Mouse (Mus musculus) bone marrow, adult 2 months (tissue): Measurements from ENCODE around the gene Slc36a4. TPM values are rescaled to one million over a fixed set of nuclear protein-coding genes. Genes with fewer than 3 reads are reported as not detected.

Experiments
- H3K27ac ChIP-seq: fragments of 200-500 bp; 2 replicates; pipeline ENCODE4 v1.5.1; 2012; ENCODE audit warnings: low read depth, mild to moderate bottlenecking, control low read depth, inconsistent platforms, low read length; ENCODE audit not compliant: control insufficient read depth, poor library complexity, insufficient read depth
- H3K4me1 ChIP-seq: fragments of 200-500 bp; 2 replicates; pipeline ENCODE4 v1.6.1; 2011; ENCODE audit warnings: low read length; ENCODE audit not compliant: control insufficient read depth, insufficient read depth
- H3K4me3 ChIP-seq: fragments of 200-500 bp; replicated peaks from 2 replicates; pipeline ENCODE3; 2011; ENCODE audit warnings: mild to moderate bottlenecking, low read depth, low read length, control low read depth; ENCODE audit not compliant: control insufficient read depth
- CTCF ChIP-seq: fragments of 200-500 bp; IDR thresholded peaks from 2 replicates; pipeline ENCODE4 v1.5.1; 2011; ENCODE audit warnings: low read length, control low read depth; ENCODE audit not compliant: control insufficient read depth, insufficient read depth
- POLR2A ChIP-seq: fragments of 200-500 bp; IDR thresholded peaks from 2 replicates; pipeline ENCODE4 v1.6.1; 2011; ENCODE audit warnings: low read depth, mild to moderate bottlenecking, control low read depth, low read length, borderline replicate concordance; ENCODE audit not compliant: control insufficient read depth
- WGBS: fragments of 180-500 bp; shearing (Covaris S2); methylation state at CpG from one replicate; pipeline ENCODE4 v1.1.7; 2018; 5-methylcytosine and 5-hydroxymethylcytosine counted together
- polyA plus RNA-seq: library from polyadenylated mRNA; stranded (reverse); fragments of >200 nt; gene quantifications from 2 replicates; pipeline ENCODE4 v1.2.4, GENCODE M21; 2011; ENCODE audit warnings: low replicate concordance; ENCODE audit not compliant: missing spikeins, insufficient read depth, insufficient read length

Gene Slc36a4
- polyA plus RNA-seq, 1 experiment: 1.3 TPM

- Histone ChIP-seq H3K27ac (no peak overlapping the region), H3K4me1 (no peaks in the 10 kb centered on the region), H3K4me3 (no peak overlapping the region)
- TF ChIP-seq POLR2A (no peak), CTCF (no peak)
- 76% methylated on average over 5 of the region's 5 CpGs for WGBS
Measured at GRCm38 (mm10) chr9:15766379-15766778, 56.8 kb downstream of the Slc36a4 start.

GRCm38 (mm10) chr9:15766821-15767220 is 57.3 kb downstream of the Slc36a4 start:
- 80% methylated on average over 5 of the region's 5 CpGs for WGBS
- Histone ChIP-seq H3K27ac (no peak overlapping the region), H3K4me1 (no peaks in the 10 kb centered on the region), H3K4me3 (no peak overlapping the region)
- no peak for TF ChIP-seq CTCF
- no peak for TF ChIP-seq POLR2A

GRCm38 (mm10) chr9:15772766-15773165 is 63.2 kb downstream of the Slc36a4 start:
- Histone ChIP-seq H3K27ac (no peak overlapping the region), H3K4me1 (no peaks in the 10 kb centered on the region), H3K4me3 (no peak overlapping the region)
- WGBS: 79% methylated on average over 12 of the region's 12 CpGs
- TF ChIP-seq CTCF (no peak), POLR2A (no peak)

GRCm38 (mm10) chr9:15773426-15773825 is 63.9 kb downstream of the Slc36a4 start:
- Histone ChIP-seq H3K4me3 (no peak overlapping the region), H3K27ac (no peak overlapping the region), H3K4me1 (no peaks in the 10 kb centered on the region)
- 37% methylated on average over 2 of the region's 4 CpGs for WGBS
- no peak for TF ChIP-seq POLR2A
- TF ChIP-seq CTCF: no peak

GRCm38 (mm10) chr9:15774911-15775310 is 65.4 kb downstream of the Slc36a4 start:
- no peak for TF ChIP-seq POLR2A
- TF ChIP-seq CTCF: no peak
- no peak overlapping the region for H3K27ac ChIP-seq
- WGBS: 58% methylated on average over 1 of the region's 1 CpGs
- H3K4me3 ChIP-seq: no peak overlapping the region
- H3K4me1 ChIP-seq: no peaks in the 10 kb centered on the region

GRCm38 (mm10) chr9:15781936-15782335 is 72.4 kb downstream of the Slc36a4 start:
- TF ChIP-seq CTCF (no peak), POLR2A (no peak)
- Histone ChIP-seq H3K4me1 (no peaks in the 10 kb centered on the region), H3K4me3 (no peak overlapping the region), H3K27ac (no peak overlapping the region)
- 71% methylated on average over 4 of the region's 4 CpGs for WGBS

- no peak for TF ChIP-seq CTCF
- TF ChIP-seq POLR2A: no peak
- 58% methylated on average over 3 of the region's 3 CpGs for WGBS
- H3K4me1 ChIP-seq: no peaks in the 10 kb centered on the region
- H3K4me3 ChIP-seq: no peak overlapping the region
- no peak overlapping the region for H3K27ac ChIP-seq
Measured at GRCm38 (mm10) chr9:15786192-15786591, 76.7 kb downstream of the Slc36a4 start.

GRCm38 (mm10) chr9:15786610-15787009 is 77.1 kb downstream of the Slc36a4 start:
- TF ChIP-seq CTCF (no peak), POLR2A (no peak)
- H3K4me1 ChIP-seq: no peaks in the 10 kb centered on the region
- no peak overlapping the region for H3K4me3 ChIP-seq
- H3K27ac ChIP-seq: no peak overlapping the region
- 67% methylated on average over 2 of the region's 2 CpGs for WGBS

GRCm38 (mm10) chr9:15792076-15792475 is 82.5 kb downstream of the Slc36a4 start:
- 78% methylated on average over 9 of the region's 9 CpGs for WGBS
- H3K4me1 ChIP-seq: no peaks in the 10 kb centered on the region; the same call in 1 of the 2 replicates
- no peak overlapping the region for H3K4me3 ChIP-seq
- TF ChIP-seq CTCF: no peak
- TF ChIP-seq POLR2A: no peak
- H3K27ac ChIP-seq: no peak overlapping the region

Other genes starting within 250 kb of the Slc36a4 start
- 6.8 and 11.1 TPM in 2 replicates for gene Smco4, start 216.3 kb upstream of the Slc36a4 start, polyA plus RNA-seq
- not detected in 2 replicates for gene Deup1, start 81.8 kb upstream of the Slc36a4 start, polyA plus RNA-seq
- gene Mtnr1b, start 164.8 kb downstream of the Slc36a4 start, polyA plus RNA-seq: not detected in 2 replicates